Mouse (Mus musculus) forebrain, embryonic 10.5 days (tissue): ENCODE data around the gene Rap1gap2. TPM values are rescaled to one million over a fixed set of nuclear protein-coding genes. Genes with fewer than 3 reads are reported as not detected.

Experiments used
- DNase-seq: peaks from one replicate; pipeline ENCODE4 v3.0.0-alpha.2; 2017; ENCODE audit warnings: low spot score; ENCODE audit errors: extremely low spot score
- H3K27ac ChIP-seq: fragments of 300-500 bp; sonication (generic); 2 replicates; pipeline ENCODE4 v1.5.1; 2016; ENCODE audit warnings: mild to moderate bottlenecking
- H3K27me3 ChIP-seq: fragments of 300-500 bp; sonication (generic); 2 replicates; pipeline ENCODE4 v1.6.1; 2016; ENCODE audit warnings: mild to moderate bottlenecking; ENCODE audit not compliant: poor library complexity, severe bottlenecking
- H3K36me3 ChIP-seq: fragments of 300-500 bp; sonication (generic); replicated peaks from 2 replicates; pipeline ENCODE4 v1.6.1; 2016; ENCODE audit warnings: mild to moderate bottlenecking, moderate library complexity
- H3K4me1 ChIP-seq: fragments of 300-500 bp; sonication (generic); 2 replicates; pipeline ENCODE4 v1.6.1; 2016
- H3K4me3 ChIP-seq: fragments of 300-500 bp; sonication (generic); 2 replicates; pipeline ENCODE4 v1.5.1; 2016; ENCODE audit warnings: mild to moderate bottlenecking, moderate library complexity
- H3K9me3 ChIP-seq: fragments of 300-500 bp; sonication (generic); 2 replicates; pipeline ENCODE4 v1.6.1; 2016; ENCODE audit warnings: mild to moderate bottlenecking, moderate library complexity
- WGBS: fragments of 180-500 bp; shearing (Covaris S2); methylation state at CpG from one replicate; pipeline ENCODE4 v1.1.7; 2016; 5-methylcytosine and 5-hydroxymethylcytosine counted together
- polyA plus RNA-seq: library from polyadenylated mRNA; unstranded; fragments of >200 nt; fragmentation: Nextera tagmentation; extraction: Ambion mirVana; gene quantifications from 2 replicates; pipeline ENCODE4 v1.2.1, GENCODE M21; 2016

The Rap1gap2 gene
- polyA plus RNA-seq, 1 experiment from 2014 or later: 0.66 TPM

GRCm38 (mm10) chr11:74478877-74479276, 131.8 kb downstream of the Rap1gap2 start:
- DNase-seq: no peak
- H3K4me3 ChIP-seq: no peak overlapping the region
- 94% methylated on average over 2 of the region's 2 CpGs for WGBS
- no peaks in the 10 kb centered on the region for H3K4me1 ChIP-seq
- H3K27me3 ChIP-seq: no peaks in the 10 kb centered on the region
- no peaks in the 10 kb centered on the region for H3K36me3 ChIP-seq
- H3K27ac ChIP-seq: no peak overlapping the region
- no peaks in the 10 kb centered on the region for H3K9me3 ChIP-seq

GRCm38 (mm10) chr11:74472671-74473070, 138.0 kb downstream of the Rap1gap2 start:
- H3K27me3 ChIP-seq: no peaks in the 10 kb centered on the region
- no peak overlapping the region for H3K4me3 ChIP-seq
- H3K9me3 ChIP-seq: no peaks in the 10 kb centered on the region
- H3K36me3 ChIP-seq: no peaks in the 10 kb centered on the region
- WGBS: 86% methylated on average over 10 of the region's 10 CpGs
- H3K4me1 ChIP-seq: peaks cover 11% of the 10 kb centered on the region
- H3K27ac ChIP-seq: no peak overlapping the region
- no peak for DNase-seq

- no peak for DNase-seq
- Histone ChIP-seq H3K4me1 (peaks cover 14% of the 10 kb centered on the region), H3K4me3 (no peak overlapping the region), H3K27me3 (no peaks in the 10 kb centered on the region), H3K9me3 (no peaks in the 10 kb centered on the region), H3K36me3 (no peaks in the 10 kb centered on the region), H3K27ac (no peak overlapping the region)
- WGBS: 63% methylated on average over 6 of the region's 6 CpGs
These were observed 142.5 kb downstream of the Rap1gap2 start for GRCm38 (mm10) chr11:74468195-74468594.

- Histone ChIP-seq H3K9me3 (no peaks in the 10 kb centered on the region), H3K36me3 (no peaks in the 10 kb centered on the region), H3K4me1 (peaks cover 14% of the 10 kb centered on the region), H3K4me3 (no peak overlapping the region), H3K27ac (no peak overlapping the region), H3K27me3 (no peaks in the 10 kb centered on the region)
- DNase-seq: no peak
- 42% methylated on average over 7 of the region's 7 CpGs for WGBS
These were observed 145.0 kb downstream of the Rap1gap2 start for GRCm38 (mm10) chr11:74465712-74466111.

GRCm38 (mm10) chr11:74464181-74464977, 146.3 kb downstream of the Rap1gap2 start:
- Histone ChIP-seq H3K27ac (no peak overlapping the region), H3K4me3 (no peak overlapping the region), H3K36me3 (no peaks in the 10 kb centered on the region), H3K4me1 (peaks cover 14% of the 10 kb centered on the region), H3K9me3 (no peaks in the 10 kb centered on the region), H3K27me3 (no peaks in the 10 kb centered on the region)
- no peak for DNase-seq
- 80% methylated on average over 10 of the region's 10 CpGs for WGBS

GRCm38 (mm10) chr11:74462651-74463050, 148.1 kb downstream of the Rap1gap2 start:
- 65% methylated on average over 2 of the region's 2 CpGs for WGBS
- no peak overlapping the region for H3K27ac ChIP-seq
- no peak overlapping the region for H3K4me3 ChIP-seq
- no peaks in the 10 kb centered on the region for H3K9me3 ChIP-seq
- no peaks in the 10 kb centered on the region for H3K36me3 ChIP-seq
- H3K27me3 ChIP-seq: no peaks in the 10 kb centered on the region
- peaks cover 3% of the 10 kb centered on the region for H3K4me1 ChIP-seq
- no peak for DNase-seq

GRCm38 (mm10) chr11:74459651-74460050, 151.1 kb downstream of the Rap1gap2 start:
- Histone ChIP-seq H3K4me3 (no peak overlapping the region), H3K4me1 (no peaks in the 10 kb centered on the region), H3K27ac (no peak overlapping the region), H3K27me3 (no peaks in the 10 kb centered on the region), H3K36me3 (no peaks in the 10 kb centered on the region), H3K9me3 (no peaks in the 10 kb centered on the region)
- WGBS: 92% methylated on average over 8 of the region's 8 CpGs
- DNase-seq: no peak

- DNase-seq: no peak
- Histone ChIP-seq H3K4me3 (no peak overlapping the region), H3K4me1 (no peaks in the 10 kb centered on the region), H3K27ac (no peak overlapping the region), H3K36me3 (no peaks in the 10 kb centered on the region), H3K9me3 (no peaks in the 10 kb centered on the region), H3K27me3 (no peaks in the 10 kb centered on the region)
- 83% methylated on average over 3 of the region's 3 CpGs for WGBS
These were observed 152.3 kb downstream of the Rap1gap2 start for GRCm38 (mm10) chr11:74458400-74458799.

- Histone ChIP-seq H3K27me3 (no peaks in the 10 kb centered on the region), H3K4me3 (no peak overlapping the region), H3K4me1 (no peaks in the 10 kb centered on the region), H3K9me3 (no peaks in the 10 kb centered on the region), H3K27ac (no peak overlapping the region), H3K36me3 (no peaks in the 10 kb centered on the region)
- WGBS: 66% methylated on average over 10 of the region's 10 CpGs
- no peak for DNase-seq
These were observed 153.5 kb downstream of the Rap1gap2 start for GRCm38 (mm10) chr11:74457194-74457593.

GRCm38 (mm10) chr11:74448556-74448955, 162.2 kb downstream of the Rap1gap2 start:
- 74% methylated on average over 4 of the region's 4 CpGs for WGBS
- Histone ChIP-seq H3K4me3 (no peak overlapping the region), H3K27me3 (no peaks in the 10 kb centered on the region), H3K36me3 (no peaks in the 10 kb centered on the region), H3K9me3 (no peaks in the 10 kb centered on the region), H3K4me1 (no peaks in the 10 kb centered on the region), H3K27ac (no peak overlapping the region)
- DNase-seq: no peak

GRCm38 (mm10) chr11:74447991-74448403, 162.7 kb downstream of the Rap1gap2 start:
- no peaks in the 10 kb centered on the region for H3K9me3 ChIP-seq
- no peaks in the 10 kb centered on the region for H3K4me1 ChIP-seq
- WGBS: 89% methylated on average over 6 of the region's 6 CpGs
- DNase-seq: no peak
- H3K27ac ChIP-seq: no peak overlapping the region
- no peaks in the 10 kb centered on the region for H3K27me3 ChIP-seq
- no peaks in the 10 kb centered on the region for H3K36me3 ChIP-seq
- no peak overlapping the region for H3K4me3 ChIP-seq

GRCm38 (mm10) chr11:74445591-74445990, 165.1 kb downstream of the Rap1gap2 start:
- WGBS: 77% methylated on average over 3 of the region's 3 CpGs
- no peak overlapping the region for H3K27ac ChIP-seq

GRCm38 (mm10) chr11:74443924-74444256, 166.8 kb downstream of the Rap1gap2 start:
- Histone ChIP-seq H3K27ac (no peak overlapping the region), H3K4me3 (no peak overlapping the region), H3K36me3 (no peaks in the 10 kb centered on the region), H3K4me1 (no peaks in the 10 kb centered on the region), H3K27me3 (no peaks in the 10 kb centered on the region), H3K9me3 (no peaks in the 10 kb centered on the region)
- 89% methylated on average over 5 of the region's 5 CpGs for WGBS
- no peak for DNase-seq

More at GRCm38 (mm10) chr11:74445591-74445990, 165.1 kb downstream of the Rap1gap2 start:
- no peak for DNase-seq
- no peaks in the 10 kb centered on the region for H3K36me3 ChIP-seq
- no peaks in the 10 kb centered on the region for H3K9me3 ChIP-seq
- H3K27me3 ChIP-seq: no peaks in the 10 kb centered on the region
- H3K4me1 ChIP-seq: no peaks in the 10 kb centered on the region
- H3K4me3 ChIP-seq: no peak overlapping the region
